Mouse (Mus musculus): ENCODE measurements around the gene Axl. TPM values are rescaled to one million over a fixed set of nuclear protein-coding genes. Genes with fewer than 3 reads are reported as not detected.
"Not testable (repeated sequence)": the region's sequence is repeated elsewhere in the genome, so short reads cannot be mapped to it uniquely, and the experiment has no call there.

Gene Axl
- polyA plus RNA-seq, 1 experiment from 2014 or later, result 34.2 TPM

DNA sequence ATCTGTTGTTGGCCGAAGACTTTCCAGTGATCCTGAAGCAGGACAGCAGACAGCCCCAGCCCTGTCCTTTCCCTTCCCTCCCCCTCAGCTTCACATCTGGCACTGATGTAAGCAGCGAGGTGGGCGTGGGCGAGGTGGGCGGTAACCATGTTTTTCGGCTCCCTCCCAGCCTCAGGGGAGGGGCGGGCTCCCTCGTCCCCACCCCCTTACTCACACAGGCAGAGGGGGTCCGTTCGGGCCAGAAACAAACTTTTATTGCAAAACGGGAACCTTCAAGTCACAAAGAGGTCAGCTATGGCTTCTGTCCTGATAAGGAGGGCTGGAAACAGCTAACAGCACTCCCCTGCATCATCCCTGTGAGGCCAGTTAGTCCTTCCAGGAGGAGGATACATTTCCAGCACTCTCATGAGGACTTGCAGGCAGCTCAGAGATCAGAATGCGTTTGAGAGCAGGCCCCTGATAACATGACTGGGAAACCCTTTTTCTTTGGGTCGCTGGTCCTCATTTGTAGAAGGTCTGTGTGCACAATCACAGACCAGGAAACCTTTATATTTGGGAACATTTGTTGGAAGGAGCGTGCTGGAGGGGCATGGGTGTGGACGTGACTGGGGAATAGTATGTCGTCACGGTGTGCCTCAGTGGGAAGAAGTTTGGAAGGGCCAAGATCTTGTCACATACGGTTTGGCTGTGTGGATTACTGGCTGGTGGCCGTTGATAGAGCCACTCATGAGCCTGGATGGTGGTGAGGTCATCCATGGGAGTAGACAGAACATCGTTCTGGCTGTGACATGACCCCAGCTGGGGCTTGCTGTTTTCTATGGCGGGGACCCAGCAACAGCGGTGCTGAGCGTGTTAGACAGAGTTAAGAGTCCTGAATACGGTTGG, 14.0 kb upstream of the Axl start:
- Histone ChIP-seq H3K4me3 (ENCODE audit: low read depth, low read length) (peak overlapping the region; percentile 22; the same call in 1 of the 2 replicates), H3K9me3 (ENCODE audit: control insufficient read depth, low read length) (0 out of 2 replicates have a peak, but pooled peaks cover 2% of the 10 kb centered on the region), H3K4me2 (peak overlapping the region; percentile 50), H3K36me3 (ENCODE audit: control insufficient read depth, insufficient read depth, low read length) (no peaks in the 10 kb centered on the region), H3K4me1 (replicated peaks; ENCODE audit: control insufficient read depth, insufficient read depth, low read length) (peaks cover 9% of the 10 kb centered on the region), H3K27ac (ENCODE audit: low read depth, low read length) (peak overlapping the region; percentile 30), H3K27me3 (replicated peaks; ENCODE audit: control insufficient read depth, insufficient read depth, low read length) (no peaks in the 10 kb centered on the region), H3K9ac (ENCODE audit: low read depth, low read length) (0 out of 2 replicates have a peak overlapping the region, but pooled peaks have one; percentile 15)
- ATAC-seq (replicated peaks; ENCODE audit: low FRiP score) (peak; percentile 63), DNase-seq (ENCODE audit: low spot score) (peak; percentile 72)
- WGBS, result 20% methylated on average over 24 of the region's 24 CpGs

DNA sequence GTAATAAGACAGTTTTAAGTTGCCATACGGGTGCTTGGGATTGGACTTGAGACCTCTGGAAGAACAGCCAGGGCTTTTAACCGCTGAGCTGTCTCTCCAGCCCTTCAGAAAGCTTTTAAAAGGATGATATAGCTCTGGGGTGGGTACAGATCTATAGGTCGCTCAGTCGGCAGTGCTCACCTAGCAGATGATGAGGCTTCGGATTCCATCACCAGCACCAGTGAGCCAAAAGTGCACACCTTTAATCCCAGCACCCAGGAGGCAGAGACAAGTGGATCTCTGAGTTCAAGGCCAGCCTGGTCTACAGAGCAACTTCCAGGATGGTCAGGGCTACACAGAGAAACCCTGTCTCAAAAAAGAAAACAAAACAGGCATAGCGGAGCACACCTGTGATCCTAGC, 12.5 kb upstream of the Axl start:
- DNase-seq (ENCODE audit: low spot score) (no peak), ATAC-seq (replicated peaks; ENCODE audit: low FRiP score) (no peak)
- Histone ChIP-seq H3K4me2 (no peak overlapping the region), H3K9me3 (ENCODE audit: control insufficient read depth, low read length) (0 out of 2 replicates have a peak, but pooled peaks cover 2% of the 10 kb centered on the region), H3K36me3 (ENCODE audit: control insufficient read depth, insufficient read depth, low read length) (no peaks in the 10 kb centered on the region), H3K27me3 (replicated peaks; ENCODE audit: control insufficient read depth, insufficient read depth, low read length) (no peaks in the 10 kb centered on the region), H3K4me3 (ENCODE audit: low read depth, low read length) (no peak overlapping the region), H3K9ac (ENCODE audit: low read depth, low read length) (no peak overlapping the region), H3K27ac (ENCODE audit: low read depth, low read length) (no peak overlapping the region), H3K4me1 (replicated peaks; ENCODE audit: control insufficient read depth, insufficient read depth, low read length) (peaks cover 9% of the 10 kb centered on the region)
- 88% methylated on average over 6 of the region's 6 CpGs for WGBS

DNA sequence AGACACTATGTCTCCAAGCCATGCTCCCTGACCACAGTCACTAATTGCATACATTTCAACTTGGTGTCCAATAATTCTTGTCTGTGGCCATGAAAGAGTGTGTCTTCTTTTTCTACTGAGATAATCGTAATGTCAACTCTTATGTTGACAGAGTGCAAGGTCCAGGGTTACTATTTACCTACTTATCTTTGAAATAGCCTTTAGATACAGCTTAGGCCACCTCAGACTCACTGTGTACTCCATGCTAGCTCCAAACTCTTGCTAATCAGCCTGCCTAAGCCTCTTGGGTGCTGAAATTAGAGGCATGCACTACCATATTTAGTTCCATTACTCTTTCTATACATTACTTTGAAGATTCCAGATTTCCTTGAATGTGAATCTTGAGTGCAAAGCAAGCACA, 10.9 kb upstream of the Axl start:
- H3K27ac ChIP-seq (ENCODE audit: low read depth, low read length), result no peak overlapping the region
- no peak for ATAC-seq (replicated peaks; ENCODE audit: low FRiP score)
- peaks cover 9% of the 10 kb centered on the region for H3K4me1 ChIP-seq (replicated peaks; ENCODE audit: control insufficient read depth, insufficient read depth, low read length)
- no peak overlapping the region for H3K9ac ChIP-seq (ENCODE audit: low read depth, low read length)
- no peak overlapping the region for H3K4me3 ChIP-seq (ENCODE audit: low read depth, low read length)
- no peak overlapping the region for H3K4me2 ChIP-seq
- H3K9me3 ChIP-seq (ENCODE audit: control insufficient read depth, low read length), result 0 out of 2 replicates have a peak, but pooled peaks cover 2% of the 10 kb centered on the region
- H3K27me3 ChIP-seq (replicated peaks; ENCODE audit: control insufficient read depth, insufficient read depth, low read length), result no peaks in the 10 kb centered on the region
- no peaks in the 10 kb centered on the region for H3K36me3 ChIP-seq (ENCODE audit: control insufficient read depth, insufficient read depth, low read length)
- WGBS, result 71% methylated on average over 1 of the region's 1 CpGs
- no peak for DNase-seq (ENCODE audit: low spot score)

DNA sequence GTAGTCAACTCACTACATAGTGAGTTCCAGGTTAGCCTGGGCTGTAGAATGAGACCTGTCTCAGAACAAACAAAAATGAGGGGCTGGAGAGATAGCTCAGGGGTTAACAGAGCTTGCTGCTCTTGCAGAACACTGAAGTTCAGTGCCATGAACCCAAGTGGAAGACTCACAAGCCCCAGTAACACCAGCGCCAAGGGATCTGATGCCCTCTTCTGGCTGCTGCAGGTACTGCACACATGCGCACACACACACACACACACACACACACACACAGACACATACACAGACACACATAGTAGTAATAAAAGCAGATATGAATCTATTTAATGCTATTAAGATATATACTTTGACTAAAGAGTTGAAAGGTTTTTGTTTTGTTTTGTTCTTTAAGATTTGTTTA, 10.0 kb upstream of the Axl start:
- H3K27me3 ChIP-seq (replicated peaks; ENCODE audit: control insufficient read depth, insufficient read depth, low read length), result no peaks in the 10 kb centered on the region
- no peak overlapping the region for H3K9ac ChIP-seq (ENCODE audit: low read depth, low read length)
- H3K36me3 ChIP-seq (ENCODE audit: control insufficient read depth, insufficient read depth, low read length), result no peaks in the 10 kb centered on the region
- H3K4me2 ChIP-seq, result no peak overlapping the region
- H3K4me1 ChIP-seq (replicated peaks; ENCODE audit: control insufficient read depth, insufficient read depth, low read length), result peaks cover 9% of the 10 kb centered on the region
- 0 out of 2 replicates have a peak, but pooled peaks cover 2% of the 10 kb centered on the region for H3K9me3 ChIP-seq (ENCODE audit: control insufficient read depth, low read length)
- WGBS, result 80% methylated on average over 2 of the region's 2 CpGs
- H3K4me3 ChIP-seq (ENCODE audit: low read depth, low read length), result no peak overlapping the region
- ATAC-seq (replicated peaks; ENCODE audit: low FRiP score) (no peak), DNase-seq (ENCODE audit: low spot score) (no peak)
- H3K27ac ChIP-seq (ENCODE audit: low read depth, low read length), result no peak overlapping the region

DNA sequence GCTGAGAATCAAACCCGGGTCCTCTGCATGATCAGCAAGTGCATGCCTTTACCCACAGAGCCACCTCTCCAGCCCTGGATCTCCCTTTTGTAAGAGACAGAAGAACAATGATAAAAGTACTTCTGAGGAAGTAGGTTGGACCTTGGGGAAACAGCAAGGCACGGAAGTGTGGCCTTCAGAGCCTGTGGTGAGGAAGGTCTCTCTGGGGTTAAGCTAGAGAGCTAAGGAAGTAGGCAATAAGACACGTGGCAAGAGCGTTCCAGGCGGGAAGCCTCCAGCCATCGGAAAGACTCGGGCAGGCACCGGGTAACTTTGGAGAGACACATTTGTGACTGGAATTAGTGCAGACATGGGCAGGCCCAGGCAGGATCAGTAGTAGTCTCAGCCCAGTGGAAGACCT, 6.3 kb upstream of the Axl start:
- DNase-seq (ENCODE audit: low spot score) (no peak), ATAC-seq (replicated peaks; ENCODE audit: low FRiP score) (no peak)
- Histone ChIP-seq H3K27me3 (replicated peaks; ENCODE audit: control insufficient read depth, insufficient read depth, low read length) (no peaks in the 10 kb centered on the region), H3K36me3 (ENCODE audit: control insufficient read depth, insufficient read depth, low read length) (no peaks in the 10 kb centered on the region), H3K4me2 (no peak overlapping the region), H3K27ac (ENCODE audit: low read depth, low read length) (no peak overlapping the region), H3K9me3 (ENCODE audit: control insufficient read depth, low read length) (0 out of 2 replicates have a peak, but pooled peaks cover 2% of the 10 kb centered on the region), H3K4me1 (replicated peaks; ENCODE audit: control insufficient read depth, insufficient read depth, low read length) (no peaks in the 10 kb centered on the region), H3K4me3 (ENCODE audit: low read depth, low read length) (no peak overlapping the region), H3K9ac (ENCODE audit: low read depth, low read length) (no peak overlapping the region)
- 74% methylated on average over 8 of the region's 8 CpGs for WGBS

DNA sequence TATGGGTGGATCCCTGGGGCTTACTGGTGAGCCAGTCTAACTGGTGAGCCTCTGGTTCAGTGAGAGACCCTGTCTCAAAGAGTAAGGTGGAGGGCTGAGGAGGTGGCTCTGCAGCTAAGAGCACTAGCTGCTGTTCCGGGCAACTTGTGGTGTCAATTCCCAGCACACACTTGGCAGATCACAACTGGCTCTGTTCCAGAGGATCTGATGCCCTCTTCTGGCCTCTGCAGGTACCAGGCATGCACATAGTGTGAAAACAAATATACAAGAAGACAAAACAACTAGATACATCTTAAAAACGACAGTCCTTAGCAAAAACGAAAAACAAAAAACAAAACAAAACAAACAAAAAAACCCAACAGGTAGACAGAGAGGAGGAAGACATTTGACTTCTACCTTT, 5.2 kb upstream of the Axl start:
- no peak for ATAC-seq (replicated peaks; ENCODE audit: low FRiP score)
- H3K36me3 ChIP-seq (ENCODE audit: control insufficient read depth, insufficient read depth, low read length), result no peaks in the 10 kb centered on the region
- 56% methylated on average over 3 of the region's 3 CpGs for WGBS

DNA sequence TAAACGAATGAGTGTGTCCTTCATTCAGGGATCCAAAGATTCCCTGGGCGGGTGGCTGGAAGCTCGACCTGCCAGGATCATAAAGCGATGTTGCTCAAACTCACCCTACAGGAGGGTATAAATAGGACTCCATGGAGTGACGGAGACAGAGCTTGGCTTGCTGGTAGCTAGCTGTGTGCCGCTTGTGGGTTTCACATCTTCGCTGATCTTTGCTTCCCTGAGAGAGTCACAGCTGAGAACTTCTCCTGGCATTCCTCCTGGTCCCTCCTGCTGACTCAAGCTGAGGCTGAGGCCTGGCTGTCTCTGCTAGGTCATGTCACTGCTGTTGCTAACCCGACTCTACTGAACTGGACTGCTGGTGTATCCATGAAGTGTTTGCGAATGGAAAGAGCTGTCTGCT, 4.5 kb upstream of the Axl start:
- H3K4me1 ChIP-seq (replicated peaks; ENCODE audit: control insufficient read depth, insufficient read depth, low read length), result peaks cover 11% of the 10 kb centered on the region
- not testable (repeated sequence) for H3K9ac ChIP-seq (ENCODE audit: low read depth, low read length); DNase-seq (ENCODE audit: low spot score); H3K36me3 ChIP-seq (ENCODE audit: control insufficient read depth, insufficient read depth, low read length); H3K4me2 ChIP-seq; H3K4me3 ChIP-seq (ENCODE audit: low read depth, low read length); H3K9me3 ChIP-seq (ENCODE audit: control insufficient read depth, low read length); H3K27ac ChIP-seq (ENCODE audit: low read depth, low read length); H3K27me3 ChIP-seq (replicated peaks; ENCODE audit: control insufficient read depth, insufficient read depth, low read length); ATAC-seq (replicated peaks; ENCODE audit: low FRiP score)
- 67% methylated on average over 9 of the region's 9 CpGs for WGBS

More for the DNA sequence above, 5.2 kb upstream of the Axl start:
- Histone ChIP-seq H3K4me2 (no peak overlapping the region), H3K4me3 (ENCODE audit: low read depth, low read length) (no peak overlapping the region), H3K9ac (ENCODE audit: low read depth, low read length) (no peak overlapping the region), H3K9me3 (ENCODE audit: control insufficient read depth, low read length) (0 out of 2 replicates have a peak, but pooled peaks cover 2% of the 10 kb centered on the region), H3K27me3 (replicated peaks; ENCODE audit: control insufficient read depth, insufficient read depth, low read length) (no peaks in the 10 kb centered on the region), H3K4me1 (replicated peaks; ENCODE audit: control insufficient read depth, insufficient read depth, low read length) (peaks cover 7% of the 10 kb centered on the region), H3K27ac (ENCODE audit: low read depth, low read length) (no peak overlapping the region)
- no peak for DNase-seq (ENCODE audit: low spot score)

DNA sequence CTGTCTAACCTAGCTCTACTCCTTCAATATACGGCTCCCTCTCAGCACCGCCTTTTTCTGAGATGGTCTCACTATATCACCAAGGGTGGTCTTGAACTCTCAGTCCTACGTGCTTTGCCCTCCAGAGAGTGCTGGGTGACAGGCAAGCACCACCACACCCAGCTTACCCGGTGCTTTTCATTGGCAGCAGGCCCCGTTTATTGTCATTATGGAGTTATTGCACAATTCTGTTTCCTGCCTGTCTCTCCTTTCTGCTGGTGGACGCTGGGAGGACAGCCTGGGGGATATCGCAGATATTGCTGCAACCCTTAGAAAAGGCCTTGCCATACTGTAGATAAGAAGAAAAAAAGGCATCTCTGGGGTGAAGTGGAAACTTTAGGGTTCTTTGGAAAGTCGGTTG, 2.1 kb upstream of the Axl start:
- 50% methylated on average over 8 of the region's 8 CpGs for WGBS
- Histone ChIP-seq H3K4me1 (replicated peaks; ENCODE audit: control insufficient read depth, insufficient read depth, low read length) (peaks cover 17% of the 10 kb centered on the region), H3K9me3 (ENCODE audit: control insufficient read depth, low read length) (no peaks in the 10 kb centered on the region), H3K36me3 (ENCODE audit: control insufficient read depth, insufficient read depth, low read length) (no peaks in the 10 kb centered on the region), H3K9ac (ENCODE audit: low read depth, low read length) (no peak overlapping the region), H3K27me3 (replicated peaks; ENCODE audit: control insufficient read depth, insufficient read depth, low read length) (peaks cover 4% of the 10 kb centered on the region), H3K4me2 (no peak overlapping the region), H3K27ac (ENCODE audit: low read depth, low read length) (no peak overlapping the region), H3K4me3 (ENCODE audit: low read depth, low read length) (no peak overlapping the region)
- ATAC-seq (replicated peaks; ENCODE audit: low FRiP score) (no peak), DNase-seq (ENCODE audit: low spot score) (no peak)

DNA sequence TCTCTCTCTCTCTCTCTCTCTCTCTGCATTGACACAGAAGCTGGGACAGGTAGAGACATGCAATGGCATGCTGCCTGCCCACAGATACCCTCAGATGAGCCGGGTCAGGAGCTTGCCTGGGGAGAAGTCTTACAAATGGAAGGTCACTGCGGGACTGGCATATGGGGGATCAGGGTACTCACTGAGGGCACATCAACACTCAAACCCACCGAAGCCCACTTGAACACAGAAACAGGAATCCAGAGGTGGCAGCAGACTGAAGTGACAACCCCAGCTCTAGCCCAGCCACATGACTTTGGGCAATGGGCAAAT, 580 bp upstream of the Axl start:
- H3K27ac ChIP-seq (ENCODE audit: low read depth, low read length), result no peak overlapping the region
- H3K9ac ChIP-seq (ENCODE audit: low read depth, low read length), result no peak overlapping the region
- H3K4me2 ChIP-seq, result peak overlapping the region; percentile 67
- H3K4me3 ChIP-seq (ENCODE audit: low read depth, low read length), result peak overlapping the region; percentile 10; the same call in 1 of the 2 replicates
- WGBS, result 45% methylated on average over 3 of the region's 3 CpGs
- no peaks in the 10 kb centered on the region for H3K36me3 ChIP-seq (ENCODE audit: control insufficient read depth, insufficient read depth, low read length)
- DNase-seq (ENCODE audit: low spot score) (no peak), ATAC-seq (replicated peaks; ENCODE audit: low FRiP score) (no peak)
- H3K27me3 ChIP-seq (replicated peaks; ENCODE audit: control insufficient read depth, insufficient read depth, low read length), result peaks cover 4% of the 10 kb centered on the region
- no peaks in the 10 kb centered on the region for H3K9me3 ChIP-seq (ENCODE audit: control insufficient read depth, low read length)
- peaks cover 17% of the 10 kb centered on the region for H3K4me1 ChIP-seq (replicated peaks; ENCODE audit: control insufficient read depth, insufficient read depth, low read length)

Measured in liver, embryonic 11.5 days (tissue).